Mouse (Mus musculus) forebrain, embryonic 15.5 days (tissue): ENCODE data around the gene Bcl2l15. TPM values are rescaled to one million over a fixed set of nuclear protein-coding genes. Genes with fewer than 3 reads are reported as not detected.
"Not testable (repeated sequence)": the region's sequence is repeated elsewhere in the genome, so short reads cannot be mapped to it uniquely, and the experiment has no call there.

Source experiments
- ATAC-seq: fragments of 200-750 bp; cut with Nextera tagmentation; replicated peaks from 2 replicates; pipeline ENCODE4 v1.8.0; 2017; ENCODE audit warnings: mild to moderate bottlenecking, moderate TSS enrichment, moderate library complexity
- H3K27ac ChIP-seq: fragments of 300-500 bp; sonication (generic); replicated peaks from 2 replicates; pipeline ENCODE4 v1.5.1; 2015; ENCODE audit warnings: mild to moderate bottlenecking, inconsistent platforms
- H3K27me3 ChIP-seq: fragments of 300-500 bp; sonication (generic); 2 replicates; pipeline ENCODE4 v1.6.1; 2015; ENCODE audit warnings: inconsistent platforms
- H3K36me3 ChIP-seq: fragments of 300-500 bp; sonication (generic); 2 replicates; pipeline ENCODE4 v1.6.1; 2015; ENCODE audit warnings: mild to moderate bottlenecking, inconsistent platforms
- H3K4me1 ChIP-seq: fragments of 300-500 bp; sonication (generic); 2 replicates; pipeline ENCODE4 v1.6.1; 2015; ENCODE audit warnings: inconsistent platforms
- H3K4me2 ChIP-seq: fragments of 300-500 bp; sonication (generic); replicated peaks from 2 replicates; pipeline ENCODE4 v1.6.1; 2015; ENCODE audit warnings: mild to moderate bottlenecking, inconsistent platforms
- H3K4me3 ChIP-seq: fragments of 300-500 bp; sonication (generic); 2 replicates; pipeline ENCODE4 v1.5.1; 2015; ENCODE audit warnings: mild to moderate bottlenecking, inconsistent platforms
- H3K9ac ChIP-seq: fragments of 300-500 bp; sonication (generic); replicated peaks from 2 replicates; pipeline ENCODE4 v1.6.1; 2015; ENCODE audit warnings: mild to moderate bottlenecking, inconsistent platforms
- H3K9me3 ChIP-seq: fragments of 300-500 bp; sonication (generic); 2 replicates; pipeline ENCODE4 v1.6.1; 2016; ENCODE audit warnings: inconsistent platforms
- WGBS: fragments of 180-500 bp; shearing (Covaris S2); methylation state at CpG from one replicate; pipeline ENCODE4 v1.1.7; 2015; ENCODE audit warnings: mixed read lengths; 5-methylcytosine and 5-hydroxymethylcytosine counted together
- polyA plus RNA-seq: library from polyadenylated mRNA; unstranded; fragments of >200 nt; fragmentation: Nextera tagmentation; extraction: Ambion mirVana; gene quantifications from 2 replicates; pipeline ENCODE4 v1.2.1, GENCODE M21; 2015

Bcl2l15 gene
- polyA plus RNA-seq, 1 experiment from 2014 or later, result 0.11 TPM

DNA sequence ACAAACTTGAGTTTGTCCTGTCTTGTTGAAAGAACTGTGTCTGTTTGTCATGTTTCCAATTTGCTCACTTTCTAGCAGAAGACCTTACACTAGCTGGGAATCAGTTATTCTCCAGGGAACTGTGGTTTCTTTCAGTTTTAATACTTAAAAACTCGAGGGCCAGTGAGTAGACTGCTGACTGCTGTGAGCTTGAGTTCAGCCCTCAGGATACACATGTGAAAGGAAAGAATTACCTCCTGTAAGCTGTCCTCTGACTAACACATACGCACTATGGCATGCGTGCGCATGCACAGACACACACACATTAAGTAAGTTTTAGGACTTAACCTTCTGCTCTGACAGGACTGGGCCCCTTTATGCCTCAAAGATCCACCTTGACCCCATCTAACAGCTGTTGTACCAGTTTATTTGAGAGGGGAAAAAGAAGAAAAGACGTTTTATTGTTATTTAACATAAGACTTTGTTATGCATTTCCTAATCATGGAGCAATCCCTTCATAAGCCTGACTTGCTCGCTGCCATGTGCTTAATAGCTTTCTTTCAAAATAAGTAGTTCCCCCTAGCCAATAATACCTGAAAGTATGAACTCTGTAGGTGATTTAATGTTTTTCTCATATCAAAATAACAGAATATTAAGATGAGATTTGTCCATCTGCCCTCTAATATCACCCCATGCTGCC is 3.0 kb downstream of the Bcl2l15 start:
- Histone ChIP-seq H3K4me2 (no peak overlapping the region), H3K27me3 (no peaks in the 10 kb centered on the region), H3K4me3 (no peak overlapping the region), H3K36me3 (no peaks in the 10 kb centered on the region), H3K9me3 (no peaks in the 10 kb centered on the region), H3K9ac (no peak overlapping the region), H3K27ac (no peak overlapping the region), H3K4me1 (no peaks in the 10 kb centered on the region)
- no peak for ATAC-seq
- 75% methylated on average over 6 of the region's 6 CpGs for WGBS

DNA sequence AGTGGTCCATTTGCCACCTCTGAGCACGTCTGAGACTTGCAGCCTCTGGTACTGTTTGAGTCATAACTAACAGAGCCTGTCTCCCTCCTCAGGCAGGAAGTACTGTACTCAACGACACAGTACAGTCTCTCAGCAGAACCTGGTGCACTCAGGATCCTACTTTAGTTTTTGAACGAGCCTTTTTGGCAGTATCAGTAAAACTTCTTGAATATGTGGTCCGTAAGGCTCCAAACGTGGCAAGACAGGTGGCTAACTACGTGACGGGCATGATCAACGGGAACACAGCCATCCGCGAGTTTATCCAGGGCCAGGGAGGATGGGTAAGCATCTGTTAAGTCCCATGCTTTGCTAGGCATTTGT is 3.5 kb downstream of the Bcl2l15 start:
- H3K27ac ChIP-seq, result no peak overlapping the region
- no peak for ATAC-seq
- no peak overlapping the region for H3K4me2 ChIP-seq
- H3K36me3 ChIP-seq, result no peaks in the 10 kb centered on the region
- H3K4me1 ChIP-seq, result no peaks in the 10 kb centered on the region
- 72% methylated on average over 10 of the region's 10 CpGs for WGBS
- H3K9me3 ChIP-seq, result no peaks in the 10 kb centered on the region
- H3K4me3 ChIP-seq, result no peak overlapping the region
- no peaks in the 10 kb centered on the region for H3K27me3 ChIP-seq
- no peak overlapping the region for H3K9ac ChIP-seq

DNA sequence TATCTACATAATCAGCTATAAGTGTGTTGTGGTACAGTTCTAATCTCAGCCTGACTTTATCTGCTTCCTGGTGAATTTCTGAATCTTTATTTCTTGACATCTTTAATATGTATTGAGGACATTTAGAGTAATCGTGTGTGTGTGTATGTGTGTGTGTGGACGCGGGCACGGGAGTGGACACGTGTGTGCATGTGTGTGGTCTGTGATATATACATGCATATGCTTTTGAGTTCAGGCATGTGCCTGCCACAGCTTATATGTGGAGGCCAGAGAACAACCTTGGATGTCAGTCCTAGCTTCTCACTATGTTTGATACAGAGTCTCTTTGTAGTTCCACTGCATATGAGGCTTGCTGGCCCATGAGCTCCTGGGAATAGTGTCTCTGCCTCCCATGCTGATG is 4.1 kb downstream of the Bcl2l15 start:
- no peaks in the 10 kb centered on the region for H3K36me3 ChIP-seq
- WGBS, result 94% methylated on average over 5 of the region's 5 CpGs
- H3K27me3 ChIP-seq, result no peaks in the 10 kb centered on the region
- H3K4me2 ChIP-seq, result no peak overlapping the region
- H3K4me3 ChIP-seq, result no peak overlapping the region
- H3K9ac ChIP-seq, result no peak overlapping the region
- H3K27ac ChIP-seq, result no peak overlapping the region
- ATAC-seq, result no peak
- H3K9me3 ChIP-seq, result no peaks in the 10 kb centered on the region
- no peaks in the 10 kb centered on the region for H3K4me1 ChIP-seq

DNA sequence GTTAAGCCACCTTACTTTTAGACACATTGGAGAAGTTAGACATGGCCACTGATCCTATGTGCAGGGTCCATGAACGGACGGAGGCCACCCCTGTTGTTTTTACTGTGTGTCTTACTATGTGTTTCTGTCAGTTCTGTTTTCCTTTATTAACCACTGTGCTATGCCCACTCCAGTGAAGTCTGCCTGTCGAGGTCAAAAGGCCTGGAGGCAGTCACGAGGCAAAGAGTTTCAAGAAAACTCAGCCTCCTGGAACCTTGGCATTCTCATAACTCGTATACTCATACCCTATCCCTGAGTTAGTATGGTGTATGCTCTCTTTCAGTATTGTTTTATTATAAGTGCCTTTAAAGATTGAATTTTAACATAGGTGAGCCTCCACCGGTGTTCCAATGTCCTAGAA is 7.3 kb downstream of the Bcl2l15 start:
- Histone ChIP-seq H3K4me2 (no peak overlapping the region), H3K27me3 (no peaks in the 10 kb centered on the region), H3K4me1 (no peaks in the 10 kb centered on the region), H3K27ac (no peak overlapping the region), H3K9me3 (no peaks in the 10 kb centered on the region), H3K4me3 (no peak overlapping the region), H3K36me3 (no peaks in the 10 kb centered on the region), H3K9ac (no peak overlapping the region)
- 88% methylated on average over 6 of the region's 6 CpGs for WGBS
- no peak for ATAC-seq

DNA sequence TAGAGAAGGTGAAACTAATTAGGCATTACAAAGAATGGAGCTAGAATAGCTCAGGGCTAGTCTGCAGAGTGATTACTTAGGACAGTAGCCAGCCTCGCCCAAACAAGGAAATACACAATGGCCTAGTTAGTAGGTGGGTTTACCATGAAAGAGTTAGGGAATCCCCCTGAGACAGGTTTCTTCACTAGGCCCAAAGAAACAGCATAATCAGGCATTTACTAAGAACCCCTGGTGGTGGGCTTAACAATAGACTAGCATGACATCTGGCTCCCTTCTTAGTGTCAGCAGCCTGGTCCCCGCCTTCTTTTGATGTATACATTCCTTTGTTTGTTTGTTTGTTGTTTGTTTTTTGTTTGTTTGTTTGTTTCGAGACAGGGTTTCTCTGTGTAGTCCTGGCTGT is 7.8 kb downstream of the Bcl2l15 start:
- not testable (repeated sequence) for H3K4me3 ChIP-seq, H3K9me3 ChIP-seq, H3K36me3 ChIP-seq, H3K4me1 ChIP-seq, H3K27me3 ChIP-seq, H3K27ac ChIP-seq, H3K4me2 ChIP-seq, ATAC-seq, H3K9ac ChIP-seq
- 78% methylated on average over 3 of the region's 3 CpGs for WGBS

DNA sequence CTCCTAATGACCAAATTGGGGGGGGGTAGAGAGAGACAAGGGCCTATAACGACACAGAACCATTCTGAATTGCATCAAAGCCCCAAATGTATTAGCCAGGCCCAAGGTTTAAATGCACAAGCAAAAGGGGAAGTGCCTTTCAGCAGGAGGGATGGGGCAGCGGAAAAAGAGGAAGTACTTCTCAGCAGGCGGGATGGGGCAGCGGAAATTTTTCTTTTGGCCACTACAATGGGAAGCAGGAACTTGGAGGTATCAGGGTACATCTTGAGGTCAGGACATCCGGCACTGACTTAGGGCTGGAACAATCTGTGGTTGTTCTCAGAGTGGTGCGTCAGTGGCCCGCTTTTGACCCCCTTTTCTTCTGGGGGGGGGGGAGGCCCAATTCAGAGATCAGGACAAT is 8.5 kb downstream of the Bcl2l15 start:
- H3K9ac ChIP-seq, ATAC-seq, H3K27me3 ChIP-seq, H3K36me3 ChIP-seq, H3K9me3 ChIP-seq, H3K27ac ChIP-seq, H3K4me2 ChIP-seq, H3K4me1 ChIP-seq, H3K4me3 ChIP-seq: not testable (repeated sequence)
- WGBS, result 92% methylated on average over 7 of the region's 7 CpGs

DNA sequence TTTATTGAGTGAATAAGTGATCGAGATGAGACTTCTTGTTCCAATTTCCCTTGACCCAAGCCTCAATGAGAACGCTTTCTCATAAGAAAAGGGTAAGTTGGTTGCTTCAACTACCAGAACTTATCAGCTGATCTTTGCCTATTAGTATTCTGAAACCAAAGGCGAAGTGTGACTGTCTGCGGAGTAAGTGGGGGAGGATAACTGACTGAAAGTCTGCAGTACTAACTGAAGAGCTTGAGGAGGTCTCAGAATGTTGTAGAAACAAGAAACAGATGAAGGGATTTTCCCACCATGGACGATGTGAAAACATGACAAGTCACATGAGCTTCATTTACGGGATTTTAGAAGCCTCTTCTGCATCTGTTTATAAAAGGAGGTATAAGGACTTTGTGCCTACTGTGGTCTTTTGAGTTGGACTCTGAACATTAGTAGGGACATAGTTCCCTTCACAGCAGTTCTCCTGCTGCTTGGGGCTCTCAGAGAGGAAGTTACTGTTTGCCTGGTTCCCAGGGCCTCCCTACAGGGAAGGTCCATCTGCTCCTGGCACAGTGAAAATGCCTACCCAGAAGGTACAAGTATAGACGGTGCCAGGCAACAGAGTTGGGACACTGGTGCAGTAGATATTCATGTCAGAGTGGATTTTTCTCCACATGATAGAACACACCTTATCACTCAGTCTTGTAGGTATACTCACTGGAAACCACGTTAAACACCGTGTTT is 18.4 kb downstream of the Bcl2l15 start:
- Histone ChIP-seq H3K27me3 (no peaks in the 10 kb centered on the region), H3K4me1 (no peaks in the 10 kb centered on the region), H3K27ac (no peak overlapping the region), H3K9ac (no peak overlapping the region), H3K9me3 (no peaks in the 10 kb centered on the region), H3K4me2 (no peak overlapping the region), H3K4me3 (no peak overlapping the region), H3K36me3 (no peaks in the 10 kb centered on the region)
- no peak for ATAC-seq
- 83% methylated on average over 9 of the region's 9 CpGs for WGBS

DNA sequence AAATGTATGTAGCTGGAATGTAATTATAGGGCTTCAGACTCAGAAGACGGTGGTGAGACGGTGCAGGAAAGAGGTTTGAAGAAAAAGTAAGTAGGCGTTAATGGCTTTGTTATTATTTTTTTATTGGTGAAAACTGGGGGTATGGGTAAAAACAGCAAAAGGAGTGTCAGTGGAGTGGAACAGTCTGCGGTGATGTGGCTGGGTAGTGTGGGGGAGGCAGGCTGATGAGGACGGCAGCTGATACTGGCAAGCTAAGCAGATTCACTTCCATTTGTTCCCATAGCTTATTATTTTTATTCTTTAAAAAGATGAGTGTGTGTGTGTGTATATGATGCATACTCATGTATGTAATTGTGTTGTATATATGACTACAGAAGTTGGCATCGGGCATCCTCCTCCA is 19.1 kb downstream of the Bcl2l15 start:
- Histone ChIP-seq H3K9ac (no peak overlapping the region), H3K27me3 (no peaks in the 10 kb centered on the region), H3K36me3 (no peaks in the 10 kb centered on the region), H3K4me2 (no peak overlapping the region), H3K9me3 (no peaks in the 10 kb centered on the region), H3K4me1 (no peaks in the 10 kb centered on the region), H3K27ac (no peak overlapping the region), H3K4me3 (no peak overlapping the region)
- ATAC-seq, result no peak
- WGBS, result 93% methylated on average over 6 of the region's 6 CpGs

DNA sequence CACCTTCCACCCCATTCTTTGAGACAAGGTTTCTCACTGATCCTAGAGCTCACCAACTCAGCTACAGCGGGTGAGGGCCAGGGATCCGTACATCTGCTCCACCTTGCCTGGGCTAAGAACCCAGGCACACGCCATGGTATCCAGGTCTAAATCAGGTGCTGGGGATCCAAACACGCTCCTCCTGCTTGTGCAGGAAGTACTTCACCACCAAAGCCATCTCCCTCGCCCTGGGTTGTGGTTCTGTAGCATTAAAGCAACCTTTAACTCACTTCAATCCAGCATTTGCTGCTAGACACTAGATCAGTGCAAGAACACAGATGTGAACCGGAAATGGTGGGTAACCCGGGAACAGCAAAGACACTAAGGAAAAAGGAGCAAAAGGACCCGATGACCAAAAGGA is 19.5 kb downstream of the Bcl2l15 start:
- H3K4me3 ChIP-seq, result no peak overlapping the region
- H3K27ac ChIP-seq, result no peak overlapping the region
- no peaks in the 10 kb centered on the region for H3K9me3 ChIP-seq
- H3K36me3 ChIP-seq, result no peaks in the 10 kb centered on the region
- H3K27me3 ChIP-seq, result no peaks in the 10 kb centered on the region
- no peak for ATAC-seq
- no peaks in the 10 kb centered on the region for H3K4me1 ChIP-seq
- 89% methylated on average over 8 of the region's 8 CpGs for WGBS
- H3K9ac ChIP-seq, result no peak overlapping the region
- no peak overlapping the region for H3K4me2 ChIP-seq

DNA sequence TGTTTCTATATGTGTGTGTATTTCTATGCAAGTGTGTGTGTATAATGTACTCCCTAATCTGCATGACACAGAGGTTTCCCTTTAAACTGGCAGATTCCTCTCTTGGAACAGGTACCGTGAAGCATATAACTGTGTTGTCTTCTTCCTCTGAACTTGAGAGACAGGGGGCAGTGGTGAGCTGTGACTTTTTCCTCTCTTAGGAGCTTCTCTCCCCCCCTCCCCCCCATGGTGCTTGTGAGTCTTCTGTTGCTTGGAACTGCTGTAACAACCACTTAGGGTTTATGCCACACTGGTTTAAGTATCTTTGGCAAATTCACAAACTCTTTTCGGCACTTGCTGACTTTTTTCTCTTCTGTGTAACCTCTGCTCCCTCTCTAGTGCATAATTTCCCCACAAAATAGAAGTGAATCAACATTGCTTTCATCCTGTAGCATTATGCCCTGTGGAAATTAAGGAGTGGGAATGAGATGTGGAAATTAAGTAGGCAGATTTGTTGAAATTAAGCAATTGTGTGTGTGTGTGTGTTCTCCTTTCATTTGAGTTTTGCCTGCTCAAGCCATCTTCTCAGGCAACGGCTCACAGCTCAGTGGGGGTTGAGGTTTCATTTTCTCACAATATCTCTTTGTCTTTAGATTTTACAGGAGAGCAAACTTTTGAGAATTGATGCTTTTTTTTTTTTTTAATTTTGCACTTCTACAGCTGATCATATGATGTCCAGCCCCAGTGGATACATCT is 20.3 kb downstream of the Bcl2l15 start:
- Histone ChIP-seq H3K36me3 (no peaks in the 10 kb centered on the region), H3K9me3 (no peaks in the 10 kb centered on the region), H3K4me2 (no peak overlapping the region), H3K27ac (no peak overlapping the region), H3K9ac (no peak overlapping the region), H3K4me1 (no peaks in the 10 kb centered on the region), H3K27me3 (no peaks in the 10 kb centered on the region), H3K4me3 (no peak overlapping the region)
- 52% methylated on average over 3 of the region's 3 CpGs for WGBS
- ATAC-seq, result no peak

DNA sequence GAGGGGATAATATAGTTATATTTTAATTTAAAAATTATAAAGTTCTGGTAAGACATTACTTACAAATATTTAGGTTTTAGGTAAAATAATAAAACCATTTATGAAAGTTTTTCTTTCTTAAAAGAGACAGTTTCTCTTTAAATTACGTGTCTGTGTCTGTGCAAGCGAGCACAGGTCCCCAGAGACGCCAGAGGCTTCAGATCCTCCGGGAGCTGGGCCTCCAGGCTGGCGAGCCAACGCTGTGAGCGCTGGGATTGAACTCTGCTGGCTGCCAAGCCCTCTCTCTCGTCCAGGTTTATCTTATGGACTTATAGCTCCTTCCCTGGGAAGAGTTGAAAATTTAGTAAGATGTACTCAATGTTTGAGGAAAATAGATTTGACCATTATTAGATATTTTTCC is 21.4 kb downstream of the Bcl2l15 start:
- H3K4me1 ChIP-seq, result no peaks in the 10 kb centered on the region
- no peak for ATAC-seq
- no peaks in the 10 kb centered on the region for H3K27me3 ChIP-seq
- H3K27ac ChIP-seq, result no peak overlapping the region
- no peak overlapping the region for H3K9ac ChIP-seq
- H3K4me2 ChIP-seq, result no peak overlapping the region
- WGBS, result 71% methylated on average over 8 of the region's 8 CpGs
- no peak overlapping the region for H3K4me3 ChIP-seq
- H3K9me3 ChIP-seq, result no peaks in the 10 kb centered on the region
- no peaks in the 10 kb centered on the region for H3K36me3 ChIP-seq

DNA sequence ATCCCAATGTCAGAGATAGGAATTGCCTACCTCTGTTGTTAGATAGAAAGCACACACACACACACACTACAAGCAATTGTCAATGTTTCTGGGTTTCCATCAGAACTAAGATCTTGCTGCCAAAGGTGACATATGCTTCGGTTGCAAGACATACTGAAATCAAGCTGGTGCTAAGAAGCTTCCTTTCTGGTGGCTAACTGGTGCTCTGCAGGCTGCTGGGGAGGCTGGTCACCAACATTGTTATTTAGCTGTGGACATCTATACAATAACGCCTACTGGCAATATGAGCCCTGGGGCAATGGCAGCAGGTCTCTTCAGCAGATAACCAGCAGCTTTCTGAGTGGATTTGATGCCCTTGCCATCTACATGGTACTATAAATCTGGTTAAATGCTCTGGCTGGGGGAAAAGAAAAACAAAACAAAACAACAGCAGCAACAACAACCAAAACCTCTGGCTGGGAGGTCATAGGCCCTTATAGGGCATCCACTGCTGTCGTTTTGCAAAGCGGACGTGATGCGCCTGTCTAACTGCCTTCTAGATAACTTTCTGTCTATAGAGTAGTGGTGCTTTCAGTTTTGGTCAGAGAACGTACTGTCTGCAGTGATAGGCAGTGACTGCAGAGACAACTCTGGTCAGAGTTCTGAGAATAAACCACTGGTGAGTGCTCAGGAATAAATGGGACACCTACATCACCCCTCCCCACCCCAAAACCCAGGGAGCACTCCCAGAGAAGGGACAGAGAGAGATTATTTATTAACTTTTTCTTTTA is 24.8 kb downstream of the Bcl2l15 start:
- no peak overlapping the region for H3K4me3 ChIP-seq
- no peak for ATAC-seq
- WGBS, result 90% methylated on average over 7 of the region's 7 CpGs
- no peaks in the 10 kb centered on the region for H3K27me3 ChIP-seq
- no peak overlapping the region for H3K4me2 ChIP-seq
- H3K4me1 ChIP-seq, result 0 out of 2 replicates have a peak, but pooled peaks cover 7% of the 10 kb centered on the region
- H3K27ac ChIP-seq, result no peak overlapping the region
- no peaks in the 10 kb centered on the region for H3K36me3 ChIP-seq
- H3K9me3 ChIP-seq, result no peaks in the 10 kb centered on the region
- H3K9ac ChIP-seq, result no peak overlapping the region
